Mouse (Mus musculus): ENCODE measurements around the gene Fam126a.

- no peak for TF ChIP-seq EP300 (IDR thresholded peaks at IDR 0.05; ENCODE audit: low read depth)
- no peak for TF ChIP-seq CTCF (IDR thresholded peaks at IDR 0.05; ENCODE audit: low read depth)
Observed at GRCm38 (mm10) chr5:23993553-23993894, 37.0 kb downstream of the Fam126a start.
